Mouse (Mus musculus): Measurements from ENCODE around the gene Slc36a3.

DNA sequence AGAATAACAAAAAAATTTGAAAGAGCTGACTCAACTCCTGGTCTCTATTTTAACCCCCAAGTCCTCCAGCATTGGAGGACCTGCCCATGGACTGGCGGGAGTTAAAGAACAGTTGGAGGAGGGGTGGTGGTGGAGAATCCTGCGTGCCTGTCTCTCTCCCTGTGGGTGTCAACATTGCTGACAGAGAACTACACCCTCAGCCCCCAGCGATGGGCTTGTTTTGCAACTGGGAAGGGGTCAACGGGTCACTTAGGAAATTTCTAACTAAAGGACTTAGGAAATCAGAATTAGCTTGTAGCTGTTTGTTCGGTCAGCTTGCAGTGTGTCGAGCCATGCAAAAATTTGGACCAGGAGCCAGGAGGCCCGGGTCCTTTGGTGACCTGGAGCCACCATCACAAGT, 31.6 kb upstream of the Slc36a3 start:
- TF ChIP-seq ZNF384 (IDR thresholded peaks at IDR 0.05; ENCODE audit: low read depth, low read length) = no peak
- TF ChIP-seq CHD2 (IDR thresholded peaks at IDR 0.05; ENCODE audit: low read depth, low read length) = no peak
- no peak for TF ChIP-seq MAFK (IDR thresholded peaks at IDR 0.05; ENCODE audit: insufficient read depth, low read depth, low read length)
- TF ChIP-seq HCFC1 (IDR thresholded peaks at IDR 0.05; ENCODE audit: borderline replicate concordance, insufficient read depth, low read length) = no peak

Measured in ES-E14 (cell line).